Mouse (Mus musculus): ENCODE data around the gene Sh3d19. TPM values are rescaled to one million over a fixed set of nuclear protein-coding genes. Genes with fewer than 3 reads are reported as not detected.
"Not testable (repeated sequence)": the region's sequence is repeated elsewhere in the genome, so short reads cannot be mapped to it uniquely, and the experiment has no call there.

Sh3d19 gene
- polyA plus RNA-seq, 1 experiment from 2014 or later = 8.9 TPM

GRCm38 (mm10) chr3:86076511-86077283 lies 105.8 kb downstream of the Sh3d19 start:
- Histone ChIP-seq H3K27ac (replicated peaks) (no peak overlapping the region), H3K9me3 (no peaks in the 10 kb centered on the region), H3K36me3 (no peaks in the 10 kb centered on the region), H3K4me1 (no peaks in the 10 kb centered on the region), H3K4me3 (no peak overlapping the region), H3K4me2 (replicated peaks) (no peak overlapping the region), H3K27me3 (no peaks in the 10 kb centered on the region), H3K9ac (replicated peaks) (0 out of 2 replicates have a peak overlapping the region, but pooled peaks have one; percentile 6)
- ATAC-seq (ENCODE audit: low FRiP score, low read depth) = no peak
- 84% methylated on average over 14 of the region's 14 CpGs for WGBS

GRCm38 (mm10) chr3:86083051-86083450 lies 112.1 kb downstream of the Sh3d19 start:
- no peak for ATAC-seq (ENCODE audit: low FRiP score, low read depth)
- whole genome bisulfite sequencing = 91% methylated on average over 8 of the region's 8 CpGs

GRCm38 (mm10) chr3:86085001-86085400 lies 114.1 kb downstream of the Sh3d19 start:
- Histone ChIP-seq H3K4me2 (replicated peaks) (no peak overlapping the region), H3K27me3 (no peaks in the 10 kb centered on the region), H3K4me1 (no peaks in the 10 kb centered on the region), H3K9me3 (no peaks in the 10 kb centered on the region), H3K4me3 (no peak overlapping the region), H3K36me3 (no peaks in the 10 kb centered on the region), H3K9ac (replicated peaks) (no peak overlapping the region), H3K27ac (replicated peaks) (no peak overlapping the region)
- ATAC-seq (ENCODE audit: low FRiP score, low read depth) = no peak
- WGBS = 95% methylated on average over 19 of the region's 19 CpGs

More at GRCm38 (mm10) chr3:86083051-86083450, 112.1 kb downstream of the Sh3d19 start:
- Histone ChIP-seq H3K27ac (replicated peaks) (no peak overlapping the region), H3K4me1 (no peaks in the 10 kb centered on the region), H3K4me3 (no peak overlapping the region), H3K36me3 (no peaks in the 10 kb centered on the region), H3K9me3 (no peaks in the 10 kb centered on the region), H3K27me3 (no peaks in the 10 kb centered on the region), H3K4me2 (replicated peaks) (no peak overlapping the region), H3K9ac (replicated peaks) (no peak overlapping the region)

GRCm38 (mm10) chr3:86087872-86088271 lies 117.0 kb downstream of the Sh3d19 start:
- no peak for ATAC-seq (ENCODE audit: low FRiP score, low read depth)
- Histone ChIP-seq H3K9me3 (no peaks in the 10 kb centered on the region), H3K4me3 (no peak overlapping the region), H3K9ac (replicated peaks) (no peak overlapping the region), H3K36me3 (no peaks in the 10 kb centered on the region), H3K27me3 (no peaks in the 10 kb centered on the region), H3K27ac (replicated peaks) (no peak overlapping the region), H3K4me1 (no peaks in the 10 kb centered on the region), H3K4me2 (replicated peaks) (no peak overlapping the region)
- WGBS = 75% methylated on average over 3 of the region's 3 CpGs

GRCm38 (mm10) chr3:86093213-86093845 lies 122.4 kb downstream of the Sh3d19 start:
- Histone ChIP-seq H3K27ac (replicated peaks) (peak overlapping the region; percentile 54), H3K9ac (replicated peaks) (no peak overlapping the region)
- peak; percentile 54; the same call in 1 of the 2 replicates for ATAC-seq (ENCODE audit: low FRiP score, low read depth)

GRCm38 (mm10) chr3:86093907-86094306 lies 123.0 kb downstream of the Sh3d19 start:
- H3K4me1 ChIP-seq = peaks cover 7% of the 10 kb centered on the region
- WGBS = 74% methylated on average over 5 of the region's 5 CpGs
- H3K9me3 ChIP-seq = no peaks in the 10 kb centered on the region
- no peak overlapping the region for H3K4me2 ChIP-seq (replicated peaks)
- no peak overlapping the region for H3K4me3 ChIP-seq
- H3K36me3 ChIP-seq = no peaks in the 10 kb centered on the region
- H3K27me3 ChIP-seq = no peaks in the 10 kb centered on the region
- ATAC-seq (ENCODE audit: low FRiP score, low read depth) = no peak
- H3K9ac ChIP-seq (replicated peaks) = no peak overlapping the region
- H3K27ac ChIP-seq (replicated peaks) = peak overlapping the region; percentile 54; the same call in 1 of the 2 replicates

More at GRCm38 (mm10) chr3:86093213-86093845, 122.4 kb downstream of the Sh3d19 start:
- Histone ChIP-seq H3K4me3 (no peak overlapping the region), H3K9me3 (no peaks in the 10 kb centered on the region), H3K36me3 (no peaks in the 10 kb centered on the region), H3K4me2 (replicated peaks) (no peak overlapping the region), H3K27me3 (no peaks in the 10 kb centered on the region), H3K4me1 (peaks cover 7% of the 10 kb centered on the region)
- WGBS = 42% methylated on average over 6 of the region's 6 CpGs

GRCm38 (mm10) chr3:86101956-86102355 lies 131.0 kb downstream of the Sh3d19 start:
- no peak for ATAC-seq (ENCODE audit: low FRiP score, low read depth)
- no peak overlapping the region for H3K27ac ChIP-seq (replicated peaks)
- H3K4me2 ChIP-seq (replicated peaks) = no peak overlapping the region
- WGBS = 83% methylated on average over 6 of the region's 6 CpGs
- H3K9ac ChIP-seq (replicated peaks) = no peak overlapping the region
- H3K27me3 ChIP-seq = no peaks in the 10 kb centered on the region
- H3K4me1 ChIP-seq = no peaks in the 10 kb centered on the region
- no peaks in the 10 kb centered on the region for H3K36me3 ChIP-seq
- no peak overlapping the region for H3K4me3 ChIP-seq
- H3K9me3 ChIP-seq = no peaks in the 10 kb centered on the region

GRCm38 (mm10) chr3:86103449-86104291 lies 132.8 kb downstream of the Sh3d19 start:
- Histone ChIP-seq H3K4me1 (peaks cover 7% of the 10 kb centered on the region), H3K27me3 (no peaks in the 10 kb centered on the region), H3K9ac (replicated peaks) (no peak overlapping the region), H3K4me2 (replicated peaks) (no peak overlapping the region), H3K4me3 (no peak overlapping the region), H3K36me3 (no peaks in the 10 kb centered on the region), H3K9me3 (no peaks in the 10 kb centered on the region), H3K27ac (replicated peaks) (no peak overlapping the region)
- ATAC-seq (ENCODE audit: low FRiP score, low read depth) = no peak
- WGBS = 87% methylated on average over 8 of the region's 18 CpGs

GRCm38 (mm10) chr3:86104433-86104832 lies 133.5 kb downstream of the Sh3d19 start:
- not testable (repeated sequence) for H3K4me3 ChIP-seq; H3K4me2 ChIP-seq (replicated peaks); H3K36me3 ChIP-seq; H3K27me3 ChIP-seq; H3K4me1 ChIP-seq; H3K9me3 ChIP-seq; H3K27ac ChIP-seq (replicated peaks); ATAC-seq (ENCODE audit: low FRiP score, low read depth); H3K9ac ChIP-seq (replicated peaks)
- WGBS = 90% methylated on average over 7 of the region's 7 CpGs

GRCm38 (mm10) chr3:86104909-86105308 lies 134.0 kb downstream of the Sh3d19 start:
- H3K4me1 ChIP-seq = peaks cover 7% of the 10 kb centered on the region
- no peaks in the 10 kb centered on the region for H3K36me3 ChIP-seq
- H3K9ac ChIP-seq (replicated peaks) = no peak overlapping the region
- ATAC-seq (ENCODE audit: low FRiP score, low read depth) = no peak
- no peaks in the 10 kb centered on the region for H3K27me3 ChIP-seq
- H3K9me3 ChIP-seq = no peaks in the 10 kb centered on the region
- H3K27ac ChIP-seq (replicated peaks) = no peak overlapping the region
- H3K4me2 ChIP-seq (replicated peaks) = no peak overlapping the region
- 87% methylated on average over 4 of the region's 4 CpGs for WGBS
- H3K4me3 ChIP-seq = no peak overlapping the region

GRCm38 (mm10) chr3:86106086-86106632 lies 135.2 kb downstream of the Sh3d19 start:
- WGBS = 95% methylated on average over 8 of the region's 8 CpGs
- no peak for ATAC-seq (ENCODE audit: low FRiP score, low read depth)

More at GRCm38 (mm10) chr3:86106086-86106632, 135.2 kb downstream of the Sh3d19 start:
- H3K9me3 ChIP-seq = no peaks in the 10 kb centered on the region
- peaks cover 9% of the 10 kb centered on the region for H3K4me1 ChIP-seq
- no peak overlapping the region for H3K4me3 ChIP-seq
- H3K27me3 ChIP-seq = no peaks in the 10 kb centered on the region
- H3K4me2 ChIP-seq (replicated peaks) = no peak overlapping the region
- H3K27ac ChIP-seq (replicated peaks) = no peak overlapping the region
- no peak overlapping the region for H3K9ac ChIP-seq (replicated peaks)
- no peaks in the 10 kb centered on the region for H3K36me3 ChIP-seq
